Mouse (Mus musculus) Muller cell, postnatal 12 days (primary cell): ENCODE data around the gene Pdp2.
"Not testable (repeated sequence)": the region's sequence is repeated elsewhere in the genome, so short reads cannot be mapped to it uniquely, and the experiment has no call there.

ENCODE experiments used
- DNase-seq: peaks from one replicate; pipeline ENCODE4 v3.0.0-alpha.2; 2015; ENCODE audit errors: inconsistent ontology term

The Pdp2 gene

DNA sequence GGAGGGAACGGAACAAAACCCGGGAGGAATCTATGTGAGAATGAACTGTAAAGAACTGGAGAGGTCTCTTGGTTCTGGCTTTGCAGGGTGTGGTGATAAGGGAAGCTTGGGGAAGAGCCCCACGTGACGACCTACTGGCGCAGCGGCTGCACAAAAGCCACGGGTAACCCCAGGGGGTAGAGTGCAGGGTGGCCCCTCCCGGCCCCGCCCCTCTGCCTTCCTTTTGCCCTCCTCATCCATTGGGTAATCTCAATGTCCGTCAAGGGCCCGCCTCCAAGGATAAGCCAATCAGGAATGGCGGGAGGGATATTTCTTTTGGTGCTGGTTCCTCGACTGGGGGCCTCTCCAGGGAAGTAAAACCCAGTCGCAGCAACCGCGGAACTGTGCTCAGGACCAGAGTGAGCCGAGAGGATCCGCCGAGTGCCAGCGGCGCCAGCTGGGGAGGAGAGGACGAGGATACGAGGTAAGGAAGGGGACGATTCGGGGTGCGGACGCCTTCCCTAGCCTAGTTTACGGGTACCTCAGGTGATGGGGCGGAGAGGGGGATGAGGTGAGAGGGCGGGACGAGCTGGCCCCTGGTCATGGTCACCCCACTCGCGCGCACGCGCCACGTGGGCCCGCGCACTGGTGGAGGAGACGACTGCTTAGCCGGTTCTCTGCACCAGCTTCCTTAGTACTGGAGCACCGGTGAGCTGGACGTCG lies at the start of gene Pdp2:
TSS of gene Pdp2 (plus strand) at position 319 of the 702 bp plus-strand sequence.
- DNase-seq = peak; percentile 95

DNA sequence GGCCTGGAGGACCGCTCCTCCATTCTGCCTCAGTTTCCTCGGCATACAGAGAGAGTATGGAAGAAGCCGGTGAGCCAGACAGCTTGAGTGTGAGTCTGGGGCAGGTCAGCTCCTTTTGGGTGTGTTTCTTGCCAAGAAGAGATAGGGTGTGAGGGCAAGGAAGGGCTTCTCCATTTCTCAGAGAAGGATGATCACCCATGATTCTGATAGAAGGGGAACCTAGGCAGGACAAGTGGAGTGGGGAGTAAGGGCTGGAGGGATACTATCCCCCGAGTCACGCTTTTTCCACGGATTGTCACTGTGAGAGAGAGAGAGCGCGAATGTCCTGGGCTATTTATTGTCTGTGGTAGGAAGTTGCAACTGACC lies 49.8 kb upstream of the Pdp2 start:
- DNase-seq = no peak

DNA sequence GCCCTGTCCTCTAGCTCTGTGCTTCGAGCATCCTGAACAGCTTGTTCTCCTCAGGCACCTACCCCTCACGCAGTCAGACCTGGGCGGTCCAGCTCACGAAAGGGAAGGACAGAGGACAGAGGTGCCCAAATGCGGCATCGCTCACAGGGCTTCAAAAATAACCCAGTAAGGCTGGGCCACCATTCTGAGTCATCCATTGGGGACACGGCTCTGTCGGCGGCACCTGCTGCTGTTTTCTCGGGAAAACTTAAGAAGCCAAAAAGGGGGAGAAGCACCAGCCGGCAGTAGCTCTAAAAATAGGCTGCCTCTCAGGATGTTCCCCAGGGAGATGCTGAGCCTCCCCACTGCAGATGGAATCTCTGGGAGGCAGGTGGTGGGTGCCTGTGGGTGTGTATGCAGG lies 49.1 kb upstream of the Pdp2 start:
- DNase-seq = no peak

DNA sequence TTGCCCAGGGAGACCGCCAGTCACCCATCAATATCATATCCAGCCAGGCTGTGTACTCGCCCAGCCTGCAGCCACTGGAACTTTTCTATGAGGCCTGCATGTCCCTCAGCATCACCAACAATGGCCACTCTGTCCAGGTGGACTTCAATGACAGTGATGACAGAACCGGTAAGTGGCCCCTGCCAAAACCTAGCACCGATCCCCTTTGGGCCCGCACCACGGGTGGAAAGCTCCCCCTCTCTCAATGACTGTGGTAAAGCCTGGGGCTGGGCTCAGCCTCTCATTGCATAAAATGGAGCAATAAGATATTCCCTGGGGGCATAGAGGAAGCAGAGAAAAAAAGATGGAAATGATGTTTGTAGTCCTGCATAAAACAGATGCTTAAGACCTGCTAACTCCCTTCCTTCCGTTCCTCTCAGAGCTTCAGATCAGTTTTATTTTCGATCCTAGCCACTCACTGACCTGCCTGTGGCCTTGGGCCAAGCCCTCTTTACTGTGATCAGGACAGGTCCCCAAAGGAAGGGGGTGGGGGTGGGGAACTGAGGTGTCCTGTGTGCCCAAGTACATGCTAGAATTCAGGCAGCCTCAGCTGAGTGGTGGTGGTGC lies 47.7 kb upstream of the Pdp2 start:
- no peak for DNase-seq

GRCm38 (mm10) chr8:104555191-104555590 lies 36.1 kb upstream of the Pdp2 start:
- no peak for DNase-seq

GRCm38 (mm10) chr8:104557226-104557625 lies 34.0 kb upstream of the Pdp2 start:
- DNase-seq = no peak

DNA sequence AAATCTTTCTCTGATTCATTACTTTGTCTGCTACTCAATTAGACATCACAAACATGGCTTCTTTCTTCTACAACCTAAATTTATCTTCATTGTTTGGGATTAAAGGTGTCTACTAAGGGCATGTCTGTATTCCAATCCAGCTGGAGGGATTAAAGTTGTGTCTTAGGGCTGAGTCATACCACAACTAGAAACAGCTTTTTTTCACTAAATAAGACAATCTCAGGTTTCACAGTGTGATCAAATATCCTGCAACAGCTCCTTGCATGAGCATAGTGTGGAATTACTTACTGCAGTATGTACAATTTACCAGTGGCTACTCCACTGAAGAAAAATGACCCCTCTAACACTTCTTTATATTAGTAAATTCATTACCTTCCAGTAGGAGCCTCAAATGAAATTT lies 30.5 kb upstream of the Pdp2 start:
- no peak for DNase-seq

GRCm38 (mm10) chr8:104564633-104565456 lies 26.4 kb upstream of the Pdp2 start:
- DNase-seq = peak; percentile 85

DNA sequence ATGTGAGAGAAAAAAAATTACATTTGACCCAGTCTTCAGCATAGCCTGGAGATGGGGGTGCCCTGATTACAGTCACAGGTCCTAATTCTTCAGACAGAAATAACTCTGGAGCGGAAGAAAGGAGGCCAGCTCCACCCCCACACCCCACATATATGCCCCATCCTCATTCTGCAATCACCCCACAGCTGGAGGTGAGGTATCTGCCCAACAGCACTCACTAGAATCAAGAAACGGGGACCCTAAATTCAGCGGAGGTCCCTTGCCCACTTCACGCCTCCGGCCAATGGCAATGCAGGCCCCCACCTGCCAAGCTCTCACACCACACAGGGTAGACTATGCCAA lies 25.8 kb upstream of the Pdp2 start:
- DNase-seq = no peak

DNA sequence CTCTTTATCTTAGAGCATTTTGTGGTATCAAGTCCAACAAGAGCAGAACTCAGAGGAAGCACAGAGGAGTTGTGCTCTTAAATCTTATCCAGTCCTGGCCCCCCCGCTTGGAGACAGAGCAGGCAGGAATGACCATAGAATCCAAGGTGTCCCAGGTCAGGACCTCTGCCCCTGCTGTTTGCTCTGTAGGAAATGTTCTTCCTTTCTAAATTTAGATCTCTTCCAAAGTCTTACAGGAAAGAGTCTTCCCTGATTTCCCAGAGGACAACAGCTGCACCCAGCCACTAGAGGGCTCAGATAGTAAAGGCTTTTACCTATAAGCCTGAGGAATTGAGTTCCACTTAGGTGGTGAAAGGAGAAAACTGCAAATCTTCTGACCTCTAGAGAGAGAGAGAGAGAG lies 21.7 kb upstream of the Pdp2 start:
- no peak for DNase-seq

- peak; percentile 76 for DNase-seq
Measured at GRCm38 (mm10) chr8:104570436-104571343, 20.6 kb upstream of the Pdp2 start.

- DNase-seq = no peak
Measured at GRCm38 (mm10) chr8:104576820-104577219, 14.4 kb upstream of the Pdp2 start.

DNA sequence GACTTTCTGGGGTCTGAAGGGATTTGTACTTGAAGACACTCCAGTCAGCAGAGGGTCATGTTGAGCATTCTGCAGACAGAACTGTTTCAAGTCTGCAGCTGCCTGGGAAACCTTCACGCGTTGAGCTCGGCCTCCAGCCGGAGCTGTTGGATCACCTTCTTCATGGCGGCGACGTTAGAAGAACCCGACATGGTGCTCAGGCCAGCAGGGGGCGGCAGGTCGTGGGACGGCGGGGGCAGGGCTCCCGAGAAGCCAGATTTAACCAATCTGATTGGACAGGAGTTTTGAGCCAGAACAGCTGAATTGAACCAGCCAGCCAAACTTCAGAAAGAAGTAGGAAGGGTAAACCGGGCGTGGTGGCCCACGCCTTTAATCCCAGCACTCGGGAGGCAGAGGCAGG lies 13.6 kb upstream of the Pdp2 start:
- DNase-seq = not testable (repeated sequence)

DNA sequence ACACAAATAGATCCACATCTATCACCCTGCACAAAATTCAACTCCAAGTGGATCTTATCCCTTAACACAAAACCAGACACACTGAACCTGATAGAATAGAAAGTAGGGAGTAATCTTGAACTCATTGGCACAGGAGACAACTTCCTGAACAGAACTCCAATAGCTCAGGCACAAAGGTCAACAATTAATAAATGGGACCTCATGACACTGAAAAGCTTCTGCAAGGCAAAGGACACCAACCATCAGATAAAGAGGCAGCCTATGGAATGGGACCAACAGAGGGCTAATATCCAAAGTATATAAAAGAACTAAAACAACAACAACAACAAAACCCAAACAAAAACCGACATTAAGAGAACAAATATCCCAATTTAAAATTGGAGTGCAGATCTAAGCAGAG lies 6.7 kb upstream of the Pdp2 start:
- DNase-seq = no peak

DNA sequence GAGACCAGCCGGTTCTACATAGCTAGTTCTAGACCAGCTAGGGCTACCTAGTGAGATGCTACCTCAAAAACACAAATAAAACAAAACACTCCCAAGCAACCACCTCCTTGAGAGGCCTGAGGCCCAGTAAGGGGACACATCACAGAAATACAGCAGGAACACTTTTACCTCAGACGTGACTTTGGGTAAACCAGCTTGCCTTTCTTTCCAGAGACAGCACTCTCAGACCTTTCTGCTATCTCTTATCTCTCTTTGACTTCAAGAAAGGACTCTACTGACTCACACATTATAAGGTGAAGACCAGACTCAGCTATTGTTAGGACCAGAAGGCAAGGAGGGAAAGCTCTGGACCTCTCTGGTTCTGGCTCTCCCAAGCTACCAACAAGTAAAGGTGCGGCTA lies 967 bp upstream of the Pdp2 start:
- DNase-seq = no peak

DNA sequence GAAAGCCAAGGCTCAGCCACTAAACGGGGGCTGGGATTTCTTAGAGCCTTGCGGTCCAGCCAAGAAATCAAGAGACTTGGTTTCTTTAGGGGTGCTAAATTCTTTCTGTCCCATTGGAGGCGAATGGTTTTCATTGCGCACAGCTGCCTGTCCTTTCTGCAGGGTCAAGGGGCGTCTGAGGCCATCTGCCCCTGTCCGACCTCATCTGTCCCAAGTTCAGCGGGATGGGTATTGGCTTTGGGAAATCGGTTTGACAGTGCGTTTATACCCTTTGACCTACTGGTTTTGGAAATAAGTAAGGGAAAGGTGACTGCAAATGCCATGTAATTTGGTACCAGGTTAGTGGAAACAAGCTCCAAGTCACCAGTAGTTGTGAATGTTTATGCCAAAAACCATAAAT lies 605 bp downstream of the Pdp2 start:
- no peak for DNase-seq

DNA sequence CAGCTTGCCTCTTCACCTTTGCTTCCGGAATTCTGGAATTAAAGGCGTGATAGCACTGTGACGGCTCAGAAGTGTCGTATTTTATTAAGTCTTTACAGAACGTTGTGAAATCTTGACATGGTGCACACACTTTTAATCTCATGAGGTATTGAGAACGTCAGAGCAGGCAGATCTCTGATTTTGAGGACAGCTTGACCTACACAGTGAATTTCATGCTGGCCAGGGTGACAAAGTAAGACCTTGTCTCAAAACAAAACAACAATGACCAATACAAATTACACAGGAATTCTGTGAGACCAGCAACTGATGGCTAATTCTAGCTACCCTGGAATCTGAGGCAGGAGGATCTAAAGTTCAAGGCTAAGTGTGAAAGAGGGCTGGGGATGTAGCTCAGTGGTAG lies 1.3 kb downstream of the Pdp2 start:
- no peak for DNase-seq

DNA sequence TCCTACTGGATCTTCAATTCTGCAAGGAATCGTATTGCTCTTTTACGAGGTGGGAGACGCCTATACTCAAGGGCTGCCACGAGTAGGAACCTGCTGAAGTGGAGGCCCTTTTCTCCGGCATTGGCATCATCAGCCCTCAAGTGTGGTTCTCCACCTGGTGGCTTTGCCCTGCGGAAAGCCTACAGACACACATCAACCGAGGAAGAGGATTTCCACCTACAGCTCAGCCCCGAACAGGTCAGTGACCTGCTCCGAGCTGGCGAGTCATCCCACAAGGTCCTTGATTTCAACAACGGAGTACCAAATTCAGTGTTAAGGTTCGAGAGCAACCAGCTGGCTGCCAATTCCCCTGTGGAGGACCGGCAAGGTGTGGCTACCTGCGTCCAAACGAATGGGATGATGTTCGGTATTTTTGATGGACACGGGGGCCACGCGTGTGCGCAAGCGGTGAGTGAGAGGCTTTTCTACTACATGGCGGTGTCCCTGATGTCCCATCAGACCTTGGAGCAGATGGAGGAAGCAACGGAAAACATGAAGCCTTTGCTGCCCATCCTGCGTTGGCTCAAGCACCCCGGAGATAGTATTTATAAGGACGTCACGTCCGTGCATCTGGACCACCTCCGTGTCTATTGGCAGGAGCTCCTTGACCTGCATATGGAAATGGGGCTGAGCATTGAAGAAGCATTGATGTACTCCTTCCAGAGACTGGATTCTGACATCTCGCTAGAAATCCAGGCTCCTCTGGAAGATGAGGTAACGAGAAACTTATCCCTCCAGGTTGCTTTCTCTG lies 2.5 kb downstream of the Pdp2 start:
- DNase-seq = no peak

DNA sequence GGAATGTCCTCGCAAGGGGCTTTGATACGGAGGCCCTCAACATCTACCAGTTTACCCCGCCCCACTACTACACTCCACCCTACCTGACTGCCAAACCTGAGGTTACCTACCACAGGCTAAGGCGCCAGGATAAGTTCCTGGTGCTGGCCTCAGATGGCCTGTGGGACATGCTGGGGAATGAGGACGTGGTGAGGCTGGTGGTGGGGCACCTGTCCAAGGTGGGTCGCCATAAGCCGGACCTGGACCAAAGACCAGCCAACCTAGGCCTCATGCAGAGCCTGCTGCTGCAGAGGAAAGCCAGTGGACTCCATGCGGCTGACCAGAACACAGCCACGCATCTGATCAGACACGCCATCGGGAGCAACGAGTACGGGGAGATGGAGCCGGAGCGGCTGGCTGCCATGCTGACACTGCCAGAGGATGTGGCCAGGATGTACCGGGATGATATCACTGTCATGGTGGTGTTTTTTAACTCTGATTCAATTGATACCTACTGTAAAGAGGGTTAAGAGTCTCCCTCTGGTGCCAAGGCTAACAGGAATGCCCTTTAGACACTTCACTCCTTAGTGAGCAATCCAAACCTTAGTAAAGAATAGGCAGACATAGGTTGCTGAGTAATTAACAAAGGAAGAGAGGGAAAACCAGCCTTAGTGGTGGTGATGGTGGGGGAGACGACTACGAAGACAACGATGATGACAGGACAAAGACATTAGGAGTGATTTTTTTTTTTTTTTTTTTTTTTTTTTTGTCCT lies 3.5 kb downstream of the Pdp2 start:
- no peak for DNase-seq

- no peak for DNase-seq
Measured at GRCm38 (mm10) chr8:104595773-104596536, 4.7 kb downstream of the Pdp2 start.
